Mouse (Mus musculus): ENCODE measurements around the gene Stat6. TPM values are rescaled to one million over a fixed set of nuclear protein-coding genes. Genes with fewer than 3 reads are reported as not detected.
"Not testable (repeated sequence)": the region's sequence is repeated elsewhere in the genome, so short reads cannot be mapped to it uniquely, and the experiment has no call there.

Stat6 gene
- polyA plus RNA-seq, 1 experiment, result 12.6 TPM

- H3K4me1 ChIP-seq (ENCODE audit: control insufficient read depth, insufficient read depth, low read length), result no peaks in the 10 kb centered on the region
- peak overlapping the region; percentile 91 for H3K27ac ChIP-seq (ENCODE audit: insufficient read depth, low read length)
- TF ChIP-seq POLR2A (IDR thresholded peaks at IDR 0.05; ENCODE audit: extremely low read depth, insufficient read depth, low read length) (no peak), CTCF (IDR thresholded peaks at IDR 0.05; ENCODE audit: extremely low read depth, insufficient read depth, low read length) (peak; percentile 92)
These were observed 670 bp upstream of the Stat6 start for GRCm38 (mm10) chr10:127641861-127642771.

GRCm38 (mm10) chr10:127643553-127644238 is 910 bp downstream of the Stat6 start:
- no peak for TF ChIP-seq CTCF (IDR thresholded peaks at IDR 0.05; ENCODE audit: extremely low read depth, insufficient read depth, low read length)
- no peak for TF ChIP-seq POLR2A (IDR thresholded peaks at IDR 0.05; ENCODE audit: extremely low read depth, insufficient read depth, low read length)
- peak overlapping the region; percentile 48 for H3K4me3 ChIP-seq (ENCODE audit: insufficient read depth, low read length)
- peak overlapping the region; percentile 91 for H3K27ac ChIP-seq (ENCODE audit: insufficient read depth, low read length)
- no peaks in the 10 kb centered on the region for H3K4me1 ChIP-seq (ENCODE audit: control insufficient read depth, insufficient read depth, low read length)

More at GRCm38 (mm10) chr10:127641861-127642771, 670 bp upstream of the Stat6 start:
- H3K4me3 ChIP-seq (ENCODE audit: insufficient read depth, low read length), result peak overlapping the region; percentile 48

- Histone ChIP-seq H3K4me1 (ENCODE audit: control insufficient read depth, insufficient read depth, low read length) (no peaks in the 10 kb centered on the region), H3K4me3 (ENCODE audit: insufficient read depth, low read length) (no peak overlapping the region), H3K27ac (ENCODE audit: insufficient read depth, low read length) (no peak overlapping the region)
- no peak for TF ChIP-seq POLR2A (IDR thresholded peaks at IDR 0.05; ENCODE audit: extremely low read depth, insufficient read depth, low read length)
- no peak for TF ChIP-seq CTCF (IDR thresholded peaks at IDR 0.05; ENCODE audit: extremely low read depth, insufficient read depth, low read length)
These were observed 3.0 kb downstream of the Stat6 start for GRCm38 (mm10) chr10:127645791-127646190.

GRCm38 (mm10) chr10:127652906-127653638 is 10.3 kb downstream of the Stat6 start:
- Histone ChIP-seq H3K4me1 (ENCODE audit: control insufficient read depth, insufficient read depth, low read length) (no peaks in the 10 kb centered on the region), H3K27ac (ENCODE audit: insufficient read depth, low read length) (no peak overlapping the region), H3K4me3 (ENCODE audit: insufficient read depth, low read length) (no peak overlapping the region)
- no peak for TF ChIP-seq CTCF (IDR thresholded peaks at IDR 0.05; ENCODE audit: extremely low read depth, insufficient read depth, low read length)
- no peak for TF ChIP-seq POLR2A (IDR thresholded peaks at IDR 0.05; ENCODE audit: extremely low read depth, insufficient read depth, low read length)

GRCm38 (mm10) chr10:127654970-127655579 is 12.3 kb downstream of the Stat6 start:
- no peak overlapping the region for H3K4me3 ChIP-seq (ENCODE audit: insufficient read depth, low read length)
- no peaks in the 10 kb centered on the region for H3K4me1 ChIP-seq (ENCODE audit: control insufficient read depth, insufficient read depth, low read length)
- TF ChIP-seq POLR2A (IDR thresholded peaks at IDR 0.05; ENCODE audit: extremely low read depth, insufficient read depth, low read length), result no peak
- TF ChIP-seq CTCF (IDR thresholded peaks at IDR 0.05; ENCODE audit: extremely low read depth, insufficient read depth, low read length), result no peak
- H3K27ac ChIP-seq (ENCODE audit: insufficient read depth, low read length), result no peak overlapping the region

- H3K4me1 ChIP-seq (ENCODE audit: control insufficient read depth, insufficient read depth, low read length); H3K27ac ChIP-seq (ENCODE audit: insufficient read depth, low read length); H3K4me3 ChIP-seq (ENCODE audit: insufficient read depth, low read length): not testable (repeated sequence)
These were observed 14.8 kb downstream of the Stat6 start for GRCm38 (mm10) chr10:127657617-127658016.

- TF ChIP-seq CTCF (IDR thresholded peaks at IDR 0.05; ENCODE audit: extremely low read depth, insufficient read depth, low read length), result no peak
- no peak for TF ChIP-seq POLR2A (IDR thresholded peaks at IDR 0.05; ENCODE audit: extremely low read depth, insufficient read depth, low read length)
- no peak overlapping the region for H3K4me3 ChIP-seq (ENCODE audit: insufficient read depth, low read length)
- no peak overlapping the region for H3K27ac ChIP-seq (ENCODE audit: insufficient read depth, low read length)
- peaks cover 4% of the 10 kb centered on the region; the same call in 1 of the 2 replicates for H3K4me1 ChIP-seq (ENCODE audit: control insufficient read depth, insufficient read depth, low read length)
These were observed 15.3 kb downstream of the Stat6 start for GRCm38 (mm10) chr10:127658076-127658475.

GRCm38 (mm10) chr10:127659551-127659950 is 16.8 kb downstream of the Stat6 start:
- TF ChIP-seq POLR2A (IDR thresholded peaks at IDR 0.05; ENCODE audit: extremely low read depth, insufficient read depth, low read length) (no peak), CTCF (IDR thresholded peaks at IDR 0.05; ENCODE audit: extremely low read depth, insufficient read depth, low read length) (no peak)
- Histone ChIP-seq H3K4me1 (ENCODE audit: control insufficient read depth, insufficient read depth, low read length) (peaks cover 4% of the 10 kb centered on the region; the same call in 1 of the 2 replicates), H3K27ac (ENCODE audit: insufficient read depth, low read length) (no peak overlapping the region), H3K4me3 (ENCODE audit: insufficient read depth, low read length) (no peak overlapping the region)
